Mouse (Mus musculus) neutrophil, adult 65 days (primary cell): ENCODE results near the gene Slc9a2. TPM values are rescaled to one million over a fixed set of nuclear protein-coding genes. Genes with fewer than 3 reads are reported as not detected.

ENCODE experiments used
- total RNA-seq: library from RNA; stranded (reverse); gene quantifications from 2 replicates; pipeline ENCODE4 v1.2.4, GENCODE M21; 2023

Slc9a2 gene
- total RNA-seq, result 0.07 and 0.16 TPM in 2 replicates

GRCm38 (mm10) chr1:40680067-40680867, at the start of gene Slc9a2:
Gene Slc9a2, plus strand, starts transcription at chr1:40680574.

GRCm38 (mm10) chr1:40790324-40791141, 110.2 kb downstream of the Slc9a2 start, which contains the start of gene Mfsd9:
Gene Mfsd9, minus strand, starts transcription at chr1:40790687.

GRCm38 (mm10) chr1:40805351-40805750, 125.0 kb downstream of the Slc9a2 start, which contains the start of gene Tmem182:
Gene Tmem182, plus strand, starts transcription at chr1:40805601.

Other genes starting within 250 kb of the Slc9a2 start
- 27.0 and 35.2 TPM in 2 replicates for gene Il18r1, start 215.0 kb upstream of the Slc9a2 start, total RNA-seq
- 300 and 435 TPM in 2 replicates for gene Il18rap, start 165.2 kb upstream of the Slc9a2 start, total RNA-seq
- not detected in 2 replicates for gene Slc9a4, start 100.5 kb upstream of the Slc9a2 start, total RNA-seq
- gene Mfsd9, start 110.1 kb downstream of the Slc9a2 start, total RNA-seq, result 2.0 and 2.4 TPM in 2 replicates
- gene Tmem182, start 125.0 kb downstream of the Slc9a2 start, total RNA-seq, result not detected in 2 replicates